ENCODE assay signal across 24 mouse cellular contexts in the genomic region with DNA sequence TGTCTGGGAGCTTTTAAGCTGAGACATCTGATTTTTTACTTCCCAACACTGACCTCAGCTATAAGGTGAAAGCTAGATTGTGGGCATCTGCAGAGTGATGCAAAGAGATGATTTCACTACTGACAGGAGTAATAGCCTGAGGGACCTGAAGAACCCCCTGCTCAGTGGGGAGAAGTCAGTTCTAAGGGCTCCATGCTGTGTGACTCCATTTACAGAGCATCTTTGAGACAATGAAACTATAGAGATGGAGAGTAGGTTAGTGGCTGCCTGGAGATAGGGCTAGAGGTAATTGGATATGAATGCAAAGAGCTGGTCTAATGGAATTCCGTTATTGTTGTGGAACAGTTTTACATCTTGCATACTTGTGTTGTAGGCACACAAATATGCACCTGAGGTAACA.
"Had no signal": no experiment of that assay in that cellular context is flagged by ENCODE, and none has a peak within 500 bp of the region (broad histone marks: within the 10 kb centered on the region; RNA-seq: fewer than 3 reads in every experiment).

No protein-coding gene starts in this region.

- H3K36me3 ChIP-seq: limb, embryonic 10.5 days; liver, embryonic 12.5 days; liver, embryonic 15.5 days; lung, embryonic 15.5 days; neural tube, embryonic 12.5 days had no signal

- H3K27ac ChIP-seq: layer of hippocampus, adult 2 months; limb, embryonic 10.5 days; limb, embryonic 13.5 days; liver, embryonic 12.5 days; liver, embryonic 15.5 days; lung, embryonic 15.5 days; neural tube, embryonic 12.5 days; stomach, postnatal 0 days had no signal

- H3K4me1 ChIP-seq: limb, embryonic 10.5 days; limb, embryonic 13.5 days; liver, embryonic 12.5 days; liver, embryonic 15.5 days; lung, embryonic 15.5 days; megakaryocyte, embryonic 14.5 days; neural tube, embryonic 12.5 days had no signal

- H3K9ac ChIP-seq: limb, embryonic 13.5 days; liver, embryonic 12.5 days; liver, embryonic 15.5 days; lung, embryonic 15.5 days; neural tube, embryonic 12.5 days had no signal

- H3K4me2 ChIP-seq: limb, embryonic 13.5 days; liver, embryonic 12.5 days; liver, embryonic 15.5 days; lung, embryonic 15.5 days; midbrain, embryonic 11.5 days; neural tube, embryonic 12.5 days had no signal

- ATAC-seq: liver, embryonic 12.5 days had no signal

- H3K9me3 ChIP-seq: limb, embryonic 10.5 days; limb, embryonic 13.5 days; liver, embryonic 12.5 days; liver, embryonic 15.5 days; lung, embryonic 15.5 days; megakaryocyte, embryonic 14.5 days; neural tube, embryonic 12.5 days had no signal

- H3K27me3 ChIP-seq: limb, embryonic 13.5 days; liver, embryonic 12.5 days; liver, embryonic 15.5 days; lung, embryonic 15.5 days; megakaryocyte, embryonic 14.5 days; neural tube, embryonic 12.5 days had no signal

- H3K4me3 ChIP-seq: layer of hippocampus, adult 2 months; limb, embryonic 10.5 days; limb, embryonic 13.5 days; liver, embryonic 12.5 days; liver, embryonic 15.5 days; lung, embryonic 15.5 days; megakaryocyte, embryonic 14.5 days; neural tube, embryonic 12.5 days had no signal

- DNase-seq: kidney, adult 9 months; kidney, postnatal 14 days; layer of hippocampus, adult 9-11 months; liver; lung, adult 18-20 months; lung, postnatal 10 days; lung, postnatal 36 days; midbrain, embryonic 14.5 days; right cerebral cortex, adult 18-20 months; right cerebral cortex, postnatal 14 days; right cerebral cortex, postnatal 4 days; thymus, adult 2 months; thymus, postnatal 14 days; thymus, postnatal 4 days had no signal
